In the genomic region with DNA sequence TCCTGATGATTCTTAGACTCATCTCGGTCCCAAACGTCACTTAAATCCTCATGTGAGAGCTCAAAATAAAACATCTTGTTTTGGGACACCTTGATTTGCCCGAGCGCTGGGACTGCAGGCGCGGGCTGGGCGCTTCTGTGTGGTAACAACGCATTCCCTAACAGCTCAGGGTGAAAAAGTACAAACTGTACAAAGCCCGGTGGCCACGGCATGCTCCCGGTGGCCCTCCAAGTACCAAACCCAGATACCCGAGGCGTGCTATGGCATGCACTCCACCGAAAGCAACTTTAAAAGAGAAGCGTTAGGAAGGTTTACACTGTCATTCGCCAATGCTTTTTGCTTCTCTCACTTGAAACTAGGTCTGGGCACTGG, we compare ENCODE assay signal across 8 mouse cellular contexts. TPM values are rescaled to one million over a fixed set of nuclear protein-coding genes. Genes with fewer than 3 reads are reported as not detected.
DNase-seq lines count a peak whose midpoint lies in the region; ATAC-seq and TF ChIP-seq lines count a peak whose summit lies in the region.

No protein-coding gene starts in this region.

- peak overlapping the region; percentile 49 for H3K4me3 ChIP-seq in kidney, postnatal 0 days (replicated peaks; ENCODE audit: low read depth, low read length)
- peak overlapping the region; percentile 39 for H3K4me3 ChIP-seq in forebrain, embryonic 11.5 days (ENCODE audit: low read depth, low read length)
- peak overlapping the region; percentile 59 for H3K4me3 ChIP-seq in limb, embryonic 13.5 days
- H3K4me3 ChIP-seq in neural tube, embryonic 12.5 days, result peak overlapping the region; percentile 44

- 8% methylated on average over 16 of the region's 16 CpGs for WGBS in kidney, postnatal 0 days
- 14% methylated on average over 16 of the region's 16 CpGs for WGBS in forebrain, embryonic 11.5 days
- 12% methylated on average over 16 of the region's 16 CpGs for WGBS in limb, embryonic 13.5 days
- 13% methylated on average over 16 of the region's 16 CpGs for WGBS in neural tube, embryonic 12.5 days

- DNase-seq in kidney, postnatal 0 days (ENCODE audit: low spot score), result no peak
- no peak for DNase-seq in kidney, postnatal 4 days
- DNase-seq in forebrain, embryonic 11.5 days (ENCODE audit: low spot score), result no peak
- no peak for DNase-seq in left cerebral cortex, postnatal 25 days (ENCODE audit: low spot score in 2 of 2)
- no peak for DNase-seq in thymus, adult 18-20 months
- DNase-seq in adrenal gland, adult (ENCODE audit: inconsistent age in 2 of 2, low spot score in 1 of 2), result no peak

- no peak overlapping the region for H3K27ac ChIP-seq in kidney, postnatal 0 days
- no peak overlapping the region for H3K27ac ChIP-seq in forebrain, embryonic 11.5 days (ENCODE audit: low read depth, low read length)
- no peak overlapping the region for H3K27ac ChIP-seq in limb, embryonic 13.5 days
- no peak overlapping the region for H3K27ac ChIP-seq in neural tube, embryonic 12.5 days

- peaks cover 20% of the 10 kb centered on the region for H3K27me3 ChIP-seq in kidney, postnatal 0 days (ENCODE audit: insufficient read depth, low read length)
- H3K27me3 ChIP-seq in forebrain, embryonic 11.5 days (ENCODE audit: control insufficient read depth, insufficient read depth, low read length), result peaks cover 47% of the 10 kb centered on the region
- H3K27me3 ChIP-seq in limb, embryonic 13.5 days, result peaks cover 77% of the 10 kb centered on the region
- H3K27me3 ChIP-seq in neural tube, embryonic 12.5 days (replicated peaks), result peaks cover 67% of the 10 kb centered on the region

- no peak for ATAC-seq in kidney, postnatal 0 days (replicated peaks; ENCODE audit: low FRiP score, low read depth)
- ATAC-seq in forebrain, embryonic 11.5 days (replicated peaks; ENCODE audit: low FRiP score), result no peak
- peak; percentile 9; the same call in 1 of the 2 replicates for ATAC-seq in limb, embryonic 13.5 days (ENCODE audit: low FRiP score, low read depth)
- ATAC-seq in neural tube, embryonic 12.5 days (ENCODE audit: low FRiP score, low read depth), result no peak

- 0 out of 2 replicates have a peak overlapping the region, but pooled peaks have one; percentile 15 for H3K9ac ChIP-seq in kidney, postnatal 0 days (ENCODE audit: low read depth, low read length)
- H3K9ac ChIP-seq in forebrain, embryonic 11.5 days (ENCODE audit: low read length), result no peak overlapping the region
- H3K9ac ChIP-seq in limb, embryonic 13.5 days, result peak overlapping the region; percentile 67
- no peak overlapping the region for H3K9ac ChIP-seq in neural tube, embryonic 12.5 days

- H3K4me2 ChIP-seq in kidney, postnatal 0 days (ENCODE audit: low read length), result peak overlapping the region; percentile 69
- peak overlapping the region; percentile 57 for H3K4me2 ChIP-seq in forebrain, embryonic 11.5 days (ENCODE audit: low read depth, low read length, severe bottlenecking)
- H3K4me2 ChIP-seq in limb, embryonic 13.5 days (replicated peaks), result peak overlapping the region; percentile 85
- H3K4me2 ChIP-seq in neural tube, embryonic 12.5 days (replicated peaks), result peak overlapping the region; percentile 79

- H3K4me1 ChIP-seq in kidney, postnatal 0 days (replicated peaks; ENCODE audit: insufficient read depth, low read length), result peaks cover 18% of the 10 kb centered on the region; the same call in 1 of the 2 replicates
- peaks cover 9% of the 10 kb centered on the region for H3K4me1 ChIP-seq in forebrain, embryonic 11.5 days (replicated peaks; ENCODE audit: control insufficient read depth, insufficient read depth, low read length)
- H3K4me1 ChIP-seq in limb, embryonic 13.5 days, result peaks cover 36% of the 10 kb centered on the region
- peaks cover 16% of the 10 kb centered on the region for H3K4me1 ChIP-seq in neural tube, embryonic 12.5 days

- intact Hi-C loops in left cerebral cortex, postnatal 25 days (cut with DNase I), result no loop called here

- no peaks in the 10 kb centered on the region for H3K9me3 ChIP-seq in kidney, postnatal 0 days (replicated peaks; ENCODE audit: low read length)
- H3K9me3 ChIP-seq in forebrain, embryonic 11.5 days (ENCODE audit: control insufficient read depth, low read length), result no peaks in the 10 kb centered on the region
- no peaks in the 10 kb centered on the region for H3K9me3 ChIP-seq in limb, embryonic 13.5 days
- H3K9me3 ChIP-seq in neural tube, embryonic 12.5 days, result no peaks in the 10 kb centered on the region

- no peaks in the 10 kb centered on the region for H3K36me3 ChIP-seq in kidney, postnatal 0 days (ENCODE audit: insufficient read depth, low read length)
- H3K36me3 ChIP-seq in forebrain, embryonic 11.5 days (ENCODE audit: control insufficient read depth, insufficient read depth, low read length), result no peaks in the 10 kb centered on the region
- no peaks in the 10 kb centered on the region for H3K36me3 ChIP-seq in limb, embryonic 13.5 days
- no peaks in the 10 kb centered on the region for H3K36me3 ChIP-seq in neural tube, embryonic 12.5 days

- no peak for TF ChIP-seq CTCF in kidney, postnatal 0 days (IDR thresholded peaks at IDR 0.05; ENCODE audit: low read depth)

RNA-seq across cellular contexts. Expression of a gene that starts 0.5 kb away (rescaled TPM):
- 14.5 and 14.8 TPM in 2 replicates for polyA plus RNA-seq in kidney, postnatal 0 days (2015; fragmentation: Nextera tagmentation; extraction: Ambion mirVana)
- polyA plus RNA-seq in forebrain, embryonic 11.5 days (2014; fragmentation: Nextera tagmentation; extraction: Ambion mirVana), result 2.7 and 4.2 TPM in 2 replicates
- 78.4 and 87.6 TPM in 2 replicates for polyA plus RNA-seq in limb, embryonic 13.5 days (2015; fragmentation: Nextera tagmentation; extraction: Ambion mirVana)
- 7.9 and 13.8 TPM in 2 replicates for polyA plus RNA-seq in neural tube, embryonic 12.5 days (2016; fragmentation: Nextera tagmentation; extraction: Ambion mirVana)
- 100 to 1,000 TPM; 211 to 225 TPM for total RNA-seq in left cerebral cortex, postnatal 25 days (2021)

Comparison
In these comparisons a context has a peak if more than half of its experiments do, and no peak if none do; other contexts are left out.
1. H3K9ac ChIP-seq: peak in kidney, postnatal 0 days (single experiment) and limb, embryonic 13.5 days (single experiment); none in forebrain, embryonic 11.5 days (single experiment) and neural tube, embryonic 12.5 days (single experiment).
2. Peak in every context shown above with its lines, with median percentiles within 50 percentile points of each other: H3K4me2 ChIP-seq and H3K4me3 ChIP-seq.